Mouse (Mus musculus): ENCODE measurements around the gene Gm28308. TPM values are rescaled to one million over a fixed set of nuclear protein-coding genes. Genes with fewer than 3 reads are reported as not detected.

Gene Gm28308
- total and polyA plus RNA-seq, 3 experiments: not detected

GRCm38 (mm10) chr6:52185834-52186233 is 27.3 kb downstream of the Gm28308 start:
- Histone ChIP-seq H3K36me3 (replicated peaks in 1 of 2; ENCODE audit: control insufficient read depth in 1 of 2, insufficient read depth in 1 of 2, low read length in 1 of 2) (peaks cover 0 to 2% of the 10 kb centered on the region in 2 experiments), H3K4me2 (ENCODE audit: insufficient read depth, low read depth, poor library complexity, severe bottlenecking) (no peak overlapping the region), H3K27me3 (replicated peaks) (no peaks in the 10 kb centered on the region), H3K27ac (ENCODE audit: insufficient read depth, low read depth) (no peak overlapping the region), H3K4me3 (replicated peaks in 1 of 3; ENCODE audit: low read depth in 2 of 3, low read length in 2 of 3, poor library complexity in 1 of 3) (no peak overlapping the region), H3K4me1 (ENCODE audit: control insufficient read depth in 1 of 2, insufficient read depth in 2 of 2) (no peaks in the 10 kb centered on the region), H3K9me3 (replicated peaks; ENCODE audit: low read length) (no peaks in the 10 kb centered on the region), H3K79me2 (replicated peaks; ENCODE audit: control insufficient read depth, extremely low read depth, insufficient read depth, poor library complexity, severe bottlenecking) (no peaks in the 10 kb centered on the region), H3K9ac (ENCODE audit: insufficient read depth, low read depth) (no peak overlapping the region)
- in situ Hi-C loops (cut with MboI; ENCODE audit: low pct_ligation_motif_present, low pct_unique_long_range_greater_than_20kb, low sequenced_read_pairs) (no loop called here), dilution Hi-C loops (cut with MboI; ENCODE audit: extremely low pct_ligation_motif_present, extremely low pct_unique_long_range_greater_than_20kb, low sequenced_read_pairs) (no loop called here)
- no peak for TF ChIP-seq ZC3H11A (IDR thresholded peaks at IDR 0.05; ENCODE audit: low read depth, low read length)
- TF ChIP-seq GABPA (IDR thresholded peaks at IDR 0.05; ENCODE audit: insufficient replicate concordance, low read depth, low read length): no peak
- DNase-seq (ENCODE audit: extremely low read depth): no peak

- TF ChIP-seq GABPA (IDR thresholded peaks at IDR 0.05; ENCODE audit: insufficient replicate concordance, low read depth, low read length) (no peak), IRF4 (IDR thresholded peaks at IDR 0.05; ENCODE audit: low read depth, low read length) (no peak), CHD1 (IDR thresholded peaks at IDR 0.05; ENCODE audit: low read depth, low read length) (no peak), ETS1 (conservative IDR thresholded peaks at IDR 0.05; ENCODE audit: low read depth, low read length) (no peak), USF2 (conservative IDR thresholded peaks at IDR 0.05; ENCODE audit: low read depth, low read length) (no peak), MYC (IDR thresholded peaks at IDR 0.05; ENCODE audit: low read depth, low read length) (no peak), BHLHE40 (IDR thresholded peaks at IDR 0.05; ENCODE audit: low read depth, low read length) (no peak)
- Histone ChIP-seq H3K4me2 (ENCODE audit: insufficient read depth, low read depth, poor library complexity, severe bottlenecking) (no peak overlapping the region), H3K4me1 (ENCODE audit: control insufficient read depth in 1 of 2, insufficient read depth in 2 of 2) (no peaks in the 10 kb centered on the region), H3K79me2 (replicated peaks; ENCODE audit: control insufficient read depth, extremely low read depth, insufficient read depth, poor library complexity, severe bottlenecking) (no peaks in the 10 kb centered on the region), H3K27me3 (replicated peaks) (no peaks in the 10 kb centered on the region), H3K36me3 (replicated peaks in 1 of 2; ENCODE audit: control insufficient read depth in 1 of 2, insufficient read depth in 1 of 2, low read length in 1 of 2) (peaks cover 0 to 2% of the 10 kb centered on the region in 2 experiments), H3K4me3 (replicated peaks in 1 of 3; ENCODE audit: low read depth in 2 of 3, low read length in 2 of 3, poor library complexity in 1 of 3) (no peak overlapping the region), H3K9ac (ENCODE audit: insufficient read depth, low read depth) (no peak overlapping the region), H3K9me3 (replicated peaks; ENCODE audit: low read length) (no peaks in the 10 kb centered on the region), H3K27ac (ENCODE audit: insufficient read depth, low read depth) (no peak overlapping the region)
- DNase-seq (ENCODE audit: extremely low read depth): no peak
- dilution Hi-C loops (cut with MboI; ENCODE audit: extremely low pct_ligation_motif_present, extremely low pct_unique_long_range_greater_than_20kb, low sequenced_read_pairs) (no loop called here), in situ Hi-C loops (cut with MboI; ENCODE audit: low pct_ligation_motif_present, low pct_unique_long_range_greater_than_20kb, low sequenced_read_pairs) (no loop called here)
Observed at GRCm38 (mm10) chr6:52185222-52185621, 27.9 kb downstream of the Gm28308 start.

GRCm38 (mm10) chr6:52184668-52185067 is 28.5 kb downstream of the Gm28308 start:
- Histone ChIP-seq H3K4me1 (ENCODE audit: control insufficient read depth in 1 of 2, insufficient read depth in 2 of 2) (no peaks in the 10 kb centered on the region), H3K27me3 (replicated peaks) (no peaks in the 10 kb centered on the region), H3K4me2 (ENCODE audit: insufficient read depth, low read depth, poor library complexity, severe bottlenecking) (no peak overlapping the region), H3K9me3 (replicated peaks; ENCODE audit: low read length) (no peaks in the 10 kb centered on the region), H3K27ac (ENCODE audit: insufficient read depth, low read depth) (no peak overlapping the region), H3K4me3 (replicated peaks in 1 of 3; ENCODE audit: low read depth in 2 of 3, low read length in 2 of 3, poor library complexity in 1 of 3) (no peak overlapping the region), H3K36me3 (replicated peaks in 1 of 2; ENCODE audit: control insufficient read depth in 1 of 2, insufficient read depth in 1 of 2, low read length in 1 of 2) (no peaks in the 10 kb centered on the region), H3K79me2 (replicated peaks; ENCODE audit: control insufficient read depth, extremely low read depth, insufficient read depth, poor library complexity, severe bottlenecking) (no peaks in the 10 kb centered on the region), H3K9ac (ENCODE audit: insufficient read depth, low read depth) (no peak overlapping the region)
- in situ Hi-C loops (cut with MboI; ENCODE audit: low pct_ligation_motif_present, low pct_unique_long_range_greater_than_20kb, low sequenced_read_pairs): no loop called here
- no peak for DNase-seq (ENCODE audit: extremely low read depth)
- TF ChIP-seq BHLHE40 (IDR thresholded peaks at IDR 0.05; ENCODE audit: low read depth, low read length) (no peak), HCFC1 (IDR thresholded peaks at IDR 0.05; ENCODE audit: low read depth, low read length) (no peak)
- dilution Hi-C loops (cut with MboI; ENCODE audit: extremely low pct_ligation_motif_present, extremely low pct_unique_long_range_greater_than_20kb, low sequenced_read_pairs): no loop called here
